Mouse (Mus musculus) megakaryocyte, embryonic 14.5 days (primary cell): ENCODE results near the gene Ppp4r2. TPM values are rescaled to one million over a fixed set of nuclear protein-coding genes. Genes with fewer than 3 reads are reported as not detected.

Source experiments
- H3K27me3 ChIP-seq: replicated peaks from 2 replicates; pipeline ENCODE3; 2012; ENCODE audit warnings: inconsistent platforms
- H3K36me3 ChIP-seq: replicated peaks from 2 replicates; pipeline ENCODE3; 2012; ENCODE audit warnings: low read length, inconsistent platforms, mixed read lengths
- H3K4me1 ChIP-seq: 2 replicates; pipeline ENCODE4 v1.6.1; 2012; ENCODE audit warnings: inconsistent platforms
- H3K4me3 ChIP-seq: replicated peaks from 2 replicates; pipeline ENCODE3; 2012; ENCODE audit warnings: moderate library complexity, mild to moderate bottlenecking, inconsistent platforms
- H3K9me3 ChIP-seq: 2 replicates; pipeline ENCODE4 v1.6.1; 2012; ENCODE audit warnings: inconsistent platforms
- FLI1 ChIP-seq: IDR thresholded peaks from 2 replicates; pipeline ENCODE4 v1.6.1; 2012; ENCODE audit warnings: low read length, inconsistent platforms, mixed read lengths
- GATA1 ChIP-seq: IDR thresholded peaks from 3 replicates; pipeline ENCODE4 v1.6.1; 2012; ENCODE audit warnings: mixed read lengths, low read length, inconsistent platforms, borderline replicate concordance
- polyA plus RNA-seq: library from polyadenylated mRNA; stranded (reverse); fragments of >175 nt; gene quantifications from 2 replicates; pipeline ENCODE4 v1.2.3, GENCODE M21; 2012; ENCODE audit warnings: low replicate concordance; ENCODE audit not compliant: insufficient read depth

Gene Ppp4r2
- 3.3 and 32.5 TPM in 2 replicates for polyA plus RNA-seq

DNA sequence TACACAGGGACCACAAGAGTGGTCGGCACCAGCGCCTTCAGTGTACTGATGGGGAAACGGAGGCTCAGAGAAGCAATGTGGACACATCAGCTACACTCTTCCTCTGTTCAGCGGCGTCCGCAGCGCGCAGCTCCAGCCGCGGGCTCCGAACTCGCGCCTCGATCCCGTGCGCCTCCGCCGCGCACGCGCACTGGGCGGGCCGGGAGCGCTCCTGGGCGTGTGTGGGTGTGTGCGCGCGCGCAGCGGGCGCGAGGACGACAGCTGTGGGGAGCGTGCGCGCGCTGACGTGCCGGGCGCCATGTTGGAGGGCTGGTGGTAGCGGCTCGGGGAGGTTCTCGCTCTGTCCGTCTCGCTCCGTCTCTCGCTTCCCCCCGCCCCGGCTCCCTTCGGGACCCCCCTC is at the start of gene Ppp4r2:
TSS of gene Ppp4r2 (plus strand) at position 268 of the 400 bp plus-strand sequence.
- H3K9me3 ChIP-seq: peaks cover 3% of the 10 kb centered on the region; the same call in 1 of the 2 replicates
- H3K4me1 ChIP-seq: peaks cover 32% of the 10 kb centered on the region
- no peak for TF ChIP-seq GATA1
- TF ChIP-seq FLI1: no peak
- peaks cover 33% of the 10 kb centered on the region for H3K36me3 ChIP-seq
- H3K27me3 ChIP-seq: peaks cover 5% of the 10 kb centered on the region
- H3K4me3 ChIP-seq: peak within 1 kb of the TSS; percentile 95

GRCm38 (mm10) chr6:100787726-100788125 is 45.7 kb upstream of the Ppp4r2 start:
- Histone ChIP-seq H3K4me3 (no peak overlapping the region), H3K4me1 (no peaks in the 10 kb centered on the region), H3K27me3 (no peaks in the 10 kb centered on the region), H3K36me3 (no peaks in the 10 kb centered on the region), H3K9me3 (peaks cover 32% of the 10 kb centered on the region)
- TF ChIP-seq GATA1 (no peak), FLI1 (no peak)

- peaks cover 23% of the 10 kb centered on the region for H3K9me3 ChIP-seq
- H3K4me1 ChIP-seq: no peaks in the 10 kb centered on the region
- no peak overlapping the region for H3K4me3 ChIP-seq
- no peak for TF ChIP-seq GATA1
- TF ChIP-seq FLI1: no peak
- no peaks in the 10 kb centered on the region for H3K27me3 ChIP-seq
- H3K36me3 ChIP-seq: no peaks in the 10 kb centered on the region
Measured at GRCm38 (mm10) chr6:100789161-100789560, 44.3 kb upstream of the Ppp4r2 start.

DNA sequence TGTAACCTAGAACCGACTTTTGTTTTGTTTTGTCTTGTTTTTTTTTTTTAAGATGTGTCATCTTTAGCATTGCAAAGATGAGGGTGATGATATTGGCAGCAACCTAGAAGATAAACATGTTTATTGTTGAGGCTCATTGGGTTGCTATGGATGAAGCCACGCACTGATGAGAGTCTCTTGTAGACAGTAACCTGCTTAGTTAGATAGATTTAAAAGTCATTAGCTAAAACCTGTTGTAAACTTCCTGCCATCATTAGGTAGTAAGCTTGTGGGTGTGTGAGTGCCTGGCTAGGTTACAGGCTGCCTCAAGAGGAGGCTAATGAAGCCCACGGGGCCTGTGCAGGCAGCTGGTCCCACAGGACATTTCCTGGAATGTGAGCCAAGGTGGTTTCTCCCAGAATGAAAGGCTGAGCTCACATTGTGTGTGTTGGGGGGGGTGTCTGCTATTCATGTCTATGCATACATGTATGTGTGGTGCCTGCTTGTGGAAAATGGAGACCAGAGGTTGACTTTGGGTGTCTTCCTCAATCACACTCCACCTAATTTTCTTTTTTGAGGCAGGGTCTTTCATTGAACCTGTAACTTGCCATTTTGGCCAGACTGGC is 41.3 kb upstream of the Ppp4r2 start:
- TF ChIP-seq FLI1 (no peak), GATA1 (no peak)
- no peak overlapping the region for H3K4me3 ChIP-seq
- H3K4me1 ChIP-seq: no peaks in the 10 kb centered on the region
- H3K9me3 ChIP-seq: peaks cover 11% of the 10 kb centered on the region
- no peaks in the 10 kb centered on the region for H3K36me3 ChIP-seq
- H3K27me3 ChIP-seq: no peaks in the 10 kb centered on the region

DNA sequence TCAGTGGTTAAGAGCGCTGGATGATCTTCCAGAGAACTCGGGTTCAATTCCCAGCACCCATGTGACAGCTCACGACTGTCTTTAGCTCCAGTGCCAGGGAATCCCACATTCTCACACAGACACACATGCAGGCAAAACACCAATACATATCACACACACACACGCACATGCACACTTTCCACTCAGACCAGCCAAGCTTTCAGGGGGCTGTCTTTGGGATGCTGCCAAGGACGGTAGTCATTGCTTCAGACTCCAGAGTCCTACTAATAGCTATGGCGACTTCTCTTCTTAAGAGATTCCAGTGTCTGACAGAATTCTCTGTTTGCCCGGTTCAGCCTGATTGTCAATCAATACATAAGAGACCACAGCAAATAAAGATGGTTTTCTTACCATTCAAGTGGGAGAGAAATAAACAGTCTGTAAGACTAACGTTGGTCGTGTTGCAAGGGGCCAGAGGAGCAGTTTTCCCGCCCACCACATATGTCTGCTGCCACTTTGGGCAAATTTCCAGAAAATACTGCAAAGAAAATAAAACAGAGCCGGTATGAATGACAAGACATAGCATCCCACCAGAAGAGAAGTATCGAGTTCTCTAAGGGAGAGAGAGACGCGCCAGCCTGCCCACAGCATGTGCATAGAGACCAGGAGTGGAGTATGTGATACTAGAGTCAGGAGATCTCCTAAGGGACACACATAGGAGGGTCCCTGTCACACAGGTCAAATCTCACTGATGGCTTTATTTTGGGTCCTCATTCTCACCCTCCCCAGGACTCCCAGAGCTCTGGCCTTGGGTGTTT is 40.3 kb upstream of the Ppp4r2 start:
- peaks cover 11% of the 10 kb centered on the region for H3K9me3 ChIP-seq
- no peaks in the 10 kb centered on the region for H3K36me3 ChIP-seq
- H3K27me3 ChIP-seq: no peaks in the 10 kb centered on the region
- H3K4me1 ChIP-seq: no peaks in the 10 kb centered on the region
- TF ChIP-seq FLI1 (no peak), GATA1 (no peak)
- no peak overlapping the region for H3K4me3 ChIP-seq

- Histone ChIP-seq H3K9me3 (peaks cover 17% of the 10 kb centered on the region), H3K4me1 (no peaks in the 10 kb centered on the region), H3K4me3 (no peak overlapping the region), H3K27me3 (no peaks in the 10 kb centered on the region), H3K36me3 (no peaks in the 10 kb centered on the region)
- no peak for TF ChIP-seq FLI1
- TF ChIP-seq GATA1: no peak
Measured at GRCm38 (mm10) chr6:100795797-100796196, 37.6 kb upstream of the Ppp4r2 start.

DNA sequence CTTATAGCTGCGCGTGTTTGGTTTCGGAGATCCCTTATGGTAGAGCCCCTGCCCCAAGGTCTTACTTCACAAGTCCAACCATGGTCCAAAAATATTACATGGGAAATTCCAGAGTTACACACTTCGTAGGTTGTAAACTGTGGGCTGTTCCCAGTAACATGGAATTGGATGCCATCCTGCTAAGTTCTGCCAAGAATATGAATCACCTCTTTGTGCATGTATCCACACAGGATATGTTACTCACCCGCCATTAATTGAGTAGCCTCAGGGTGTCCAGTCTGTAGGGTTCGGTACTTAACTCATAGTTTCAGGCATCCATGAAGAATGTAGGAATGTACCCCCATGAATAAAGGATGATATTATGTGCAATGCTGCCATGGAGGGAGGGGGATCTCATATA is 34.1 kb upstream of the Ppp4r2 start:
- no peaks in the 10 kb centered on the region for H3K27me3 ChIP-seq
- no peak for TF ChIP-seq FLI1

DNA sequence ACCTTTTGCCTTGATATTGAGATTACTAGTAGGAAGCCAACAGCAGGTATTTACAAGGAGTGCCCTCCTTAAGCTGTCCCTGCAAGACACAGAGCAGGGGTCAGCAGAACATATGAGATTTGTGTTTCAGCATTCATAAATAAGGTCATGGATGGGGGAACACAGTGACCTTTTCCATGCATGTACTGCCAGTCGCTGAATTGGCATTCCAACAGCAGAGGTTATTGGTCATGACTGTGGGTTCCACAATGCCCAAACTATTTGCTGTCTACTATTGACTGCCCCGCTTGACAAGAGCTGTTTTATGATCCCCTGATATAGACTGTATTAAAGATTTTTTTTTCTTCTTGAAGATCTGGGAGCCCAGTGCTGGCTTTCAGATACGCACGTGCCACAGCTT is 33.7 kb upstream of the Ppp4r2 start:
- Histone ChIP-seq H3K9me3 (peaks cover 11% of the 10 kb centered on the region), H3K4me1 (no peaks in the 10 kb centered on the region), H3K4me3 (no peak overlapping the region), H3K36me3 (no peaks in the 10 kb centered on the region), H3K27me3 (no peaks in the 10 kb centered on the region)
- TF ChIP-seq GATA1 (no peak), FLI1 (no peak)

More for the DNA sequence above, 34.1 kb upstream of the Ppp4r2 start:
- Histone ChIP-seq H3K9me3 (peaks cover 11% of the 10 kb centered on the region), H3K36me3 (no peaks in the 10 kb centered on the region), H3K4me3 (no peak overlapping the region), H3K4me1 (no peaks in the 10 kb centered on the region)

DNA sequence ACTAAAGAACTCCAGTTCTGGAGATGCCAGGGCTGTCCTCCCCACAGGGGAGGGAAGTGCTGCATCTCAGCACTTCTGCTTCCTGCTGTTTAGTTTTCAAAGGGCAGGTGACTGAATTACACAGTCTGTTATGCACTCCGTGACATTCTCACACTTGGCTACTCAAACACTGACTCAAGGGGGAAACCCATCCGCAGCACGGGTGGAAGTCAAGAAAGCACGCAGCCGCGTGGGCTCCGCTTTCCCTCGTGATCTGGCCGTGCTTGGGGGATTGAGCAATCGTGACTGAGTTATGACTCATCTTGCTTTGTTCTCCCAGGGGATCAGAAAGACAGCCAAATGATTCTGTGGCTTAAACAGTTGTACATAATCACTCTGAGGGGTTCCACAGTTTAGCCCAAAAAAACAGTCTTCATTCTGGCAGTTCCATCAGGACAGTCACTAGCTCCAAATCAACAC is 32.9 kb upstream of the Ppp4r2 start:
- Histone ChIP-seq H3K9me3 (peaks cover 11% of the 10 kb centered on the region), H3K4me1 (no peaks in the 10 kb centered on the region), H3K4me3 (no peak overlapping the region), H3K36me3 (no peaks in the 10 kb centered on the region), H3K27me3 (no peaks in the 10 kb centered on the region)
- no peak for TF ChIP-seq FLI1
- no peak for TF ChIP-seq GATA1
